Mouse (Mus musculus): Measurements from ENCODE around the gene Nkx2-3. TPM values are rescaled to one million over a fixed set of nuclear protein-coding genes. Genes with fewer than 3 reads are reported as not detected.

Gene Nkx2-3
- polyA plus RNA-seq (2012; rRNA removed) = 0.04 TPM in 1 of 2 replicates, not detected in the other

DNA sequence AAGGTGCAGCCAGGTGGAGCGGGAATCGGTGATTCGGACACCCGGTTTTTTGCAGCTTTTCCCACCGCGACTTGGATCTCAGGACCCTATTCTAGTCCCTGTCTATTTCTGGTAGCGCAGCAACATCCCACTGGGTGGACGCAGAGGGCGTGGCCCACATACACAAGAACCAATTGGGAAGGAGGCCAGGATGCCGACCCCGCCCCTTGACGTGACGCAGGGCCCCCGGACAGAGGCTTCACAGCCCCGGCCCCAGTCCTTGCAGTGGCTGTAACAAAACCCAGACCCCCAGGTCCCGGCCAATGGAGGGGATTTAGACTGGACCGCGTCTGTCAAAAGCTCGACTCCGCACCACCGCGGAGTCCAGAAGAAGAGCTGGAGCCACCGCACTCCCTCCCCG, at the start of gene Nkx2-3:
Gene Nkx2-3, plus strand, starts transcription at position 275 of the 400 bp plus-strand sequence.
- no peak for DNase-seq (ENCODE audit: extremely low spot score in 1 of 2, low spot score in 1 of 2)

DNA sequence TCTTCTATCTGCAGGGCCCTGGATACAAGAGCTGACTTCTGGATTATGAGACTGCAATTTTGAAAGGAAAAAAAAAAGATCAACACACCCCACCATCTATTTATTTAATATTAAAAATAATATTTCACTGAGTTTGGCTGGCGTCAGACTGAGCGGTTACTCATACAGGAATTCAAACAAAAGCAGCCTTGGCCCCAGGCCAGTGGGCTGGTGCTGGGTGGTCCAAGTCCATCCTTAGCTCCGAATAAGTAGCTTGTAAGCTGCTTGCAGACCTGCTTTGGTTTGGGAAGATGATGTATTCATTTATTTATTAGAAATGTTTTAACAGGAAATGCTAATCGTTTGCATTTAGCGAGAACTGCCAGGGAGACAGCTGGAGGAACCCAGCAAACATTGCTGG, 49.0 kb upstream of the Nkx2-3 start:
- no peak for DNase-seq (ENCODE audit: extremely low spot score in 1 of 2, low spot score in 1 of 2)

DNA sequence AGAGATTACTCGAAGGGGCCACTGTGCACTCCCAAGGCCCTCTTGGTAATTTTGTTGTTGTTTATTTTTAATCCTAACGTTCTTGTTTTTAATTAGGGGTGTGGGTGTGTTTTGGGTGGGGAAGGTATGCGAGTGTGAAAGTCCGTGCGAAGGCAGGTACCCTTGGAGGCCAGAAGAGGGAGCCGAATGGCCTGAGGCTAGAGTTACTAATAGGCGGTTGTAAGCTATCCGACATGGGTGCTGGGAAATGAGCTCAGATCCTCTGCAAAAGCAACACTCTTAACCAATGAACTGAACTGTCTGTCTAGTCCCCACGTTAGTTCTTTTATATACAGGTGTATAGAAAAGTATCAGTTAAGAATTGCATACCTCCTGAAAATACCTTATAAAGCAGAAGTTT, 43.8 kb upstream of the Nkx2-3 start:
- no peak for DNase-seq (ENCODE audit: extremely low spot score in 1 of 2, low spot score in 1 of 2)

DNA sequence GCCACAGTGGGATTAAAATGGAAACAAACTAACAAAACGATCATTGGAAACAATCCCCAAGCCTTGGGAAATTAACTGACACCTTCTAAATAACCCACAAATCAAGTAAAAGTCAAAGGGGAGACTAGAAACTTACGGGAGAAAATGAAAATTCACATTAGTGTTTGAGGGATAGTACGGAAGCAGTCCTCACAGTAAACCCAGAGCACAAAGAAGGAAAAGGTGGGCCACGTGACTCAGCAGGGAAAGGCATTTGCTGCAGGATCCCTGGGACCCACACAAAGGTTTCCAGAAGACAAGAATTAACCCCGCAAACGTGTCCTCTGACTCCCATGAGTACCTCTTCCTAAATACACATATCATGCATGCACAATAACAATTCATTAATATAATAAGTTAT, 43.0 kb upstream of the Nkx2-3 start:
- DNase-seq (ENCODE audit: extremely low spot score in 1 of 2, low spot score in 1 of 2) = no peak

DNA sequence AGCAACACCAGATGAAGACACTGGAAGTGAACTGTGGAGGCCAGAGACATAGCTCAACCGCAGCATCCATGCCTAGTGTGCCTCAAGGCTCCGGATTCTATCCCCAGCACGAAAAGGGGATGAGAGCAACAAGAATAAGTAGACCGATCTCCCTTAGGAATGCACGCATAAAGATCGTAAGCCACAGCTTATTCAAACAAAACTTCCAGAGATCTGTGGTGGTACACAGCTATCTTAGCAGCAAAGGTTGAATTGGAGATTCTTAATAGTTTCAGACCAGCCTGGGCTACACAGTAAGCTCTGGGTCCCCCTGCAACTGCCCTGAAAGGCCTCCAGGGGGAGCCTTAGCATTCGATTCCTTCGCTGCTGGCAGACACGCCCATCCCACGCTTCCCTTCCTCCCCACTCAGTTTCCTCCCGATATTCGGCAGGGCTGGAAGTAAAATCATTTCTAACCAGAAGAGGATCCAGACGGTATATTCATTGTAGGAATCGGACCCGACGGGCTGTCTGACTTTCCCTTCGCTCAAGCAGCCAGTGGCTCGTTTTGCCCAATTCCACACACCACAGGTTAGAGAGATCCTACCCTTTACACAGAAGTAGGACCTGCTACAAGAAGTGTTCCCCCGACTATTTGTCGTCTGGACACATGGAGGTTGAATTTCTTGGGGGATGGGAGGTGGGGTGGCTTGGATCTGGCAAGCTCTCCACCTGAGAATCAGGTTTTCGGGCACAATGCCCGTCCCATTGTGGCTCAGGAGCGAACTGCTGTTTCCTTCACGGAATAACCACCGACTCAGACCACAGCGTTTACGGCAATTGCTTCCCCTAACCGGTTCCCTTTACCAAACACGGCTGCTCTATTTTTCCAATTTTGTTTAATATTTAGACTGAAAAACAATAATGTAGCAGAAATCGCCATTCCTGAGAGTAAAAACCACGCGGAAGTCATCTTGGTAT, 41.0 kb upstream of the Nkx2-3 start:
- peak; percentile 9 to 83 for DNase-seq (ENCODE audit: extremely low spot score in 1 of 2, low spot score in 1 of 2)

DNA sequence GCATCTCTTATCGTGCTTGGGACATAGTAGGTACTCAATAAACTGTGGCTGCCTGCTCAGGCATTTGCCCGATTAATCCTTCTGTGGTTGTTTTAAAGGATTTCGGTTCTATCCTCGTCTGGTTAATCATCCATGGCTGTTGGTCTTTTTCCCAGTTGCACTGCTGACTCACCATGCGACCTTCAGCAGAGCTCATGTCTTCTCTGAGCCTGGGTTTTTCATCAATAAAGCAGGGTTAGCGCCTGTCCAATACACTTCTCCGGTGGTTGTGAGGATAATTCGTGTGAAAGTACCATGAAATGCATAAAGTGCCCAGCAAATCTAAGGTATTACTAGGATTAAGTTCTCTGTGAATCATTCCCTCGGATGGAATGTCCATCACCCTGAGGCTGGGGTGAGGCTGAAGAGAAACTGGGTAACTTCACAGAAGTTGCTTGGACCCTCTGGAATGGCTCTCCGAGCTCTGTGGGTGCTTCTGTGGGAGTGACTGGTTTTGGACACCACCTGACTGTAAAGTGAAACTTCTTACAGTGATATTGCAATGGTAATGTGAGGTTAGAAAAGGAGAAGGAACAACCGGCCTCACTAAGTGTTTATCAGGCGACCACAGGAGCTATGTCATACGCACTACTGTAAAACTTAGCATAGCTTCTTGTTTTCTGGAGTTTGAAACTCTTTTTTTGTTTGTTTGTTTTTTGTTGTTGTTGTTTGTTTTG, 32.9 kb upstream of the Nkx2-3 start:
- DNase-seq (ENCODE audit: extremely low spot score in 1 of 2, low spot score in 1 of 2) = no peak

DNA sequence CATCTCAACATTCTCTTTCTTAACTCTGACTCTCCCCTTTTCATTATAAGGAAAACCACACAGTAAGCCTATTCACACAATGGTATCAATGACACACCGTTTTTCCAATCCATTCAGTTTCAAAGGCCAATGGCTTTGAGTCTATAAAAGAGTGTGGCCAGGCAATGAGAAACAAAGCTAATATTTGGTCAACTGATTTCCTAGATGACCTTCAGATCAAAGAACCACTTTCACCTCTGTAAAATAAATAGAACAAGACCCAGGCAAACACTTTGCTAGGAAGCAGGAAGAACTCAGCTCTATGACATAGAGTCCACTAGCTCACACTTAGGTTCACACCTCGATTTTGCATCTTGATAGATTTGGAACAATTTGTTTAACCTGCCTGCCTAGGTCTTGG, 30.9 kb upstream of the Nkx2-3 start:
- no peak for DNase-seq (ENCODE audit: extremely low spot score in 1 of 2, low spot score in 1 of 2)

DNA sequence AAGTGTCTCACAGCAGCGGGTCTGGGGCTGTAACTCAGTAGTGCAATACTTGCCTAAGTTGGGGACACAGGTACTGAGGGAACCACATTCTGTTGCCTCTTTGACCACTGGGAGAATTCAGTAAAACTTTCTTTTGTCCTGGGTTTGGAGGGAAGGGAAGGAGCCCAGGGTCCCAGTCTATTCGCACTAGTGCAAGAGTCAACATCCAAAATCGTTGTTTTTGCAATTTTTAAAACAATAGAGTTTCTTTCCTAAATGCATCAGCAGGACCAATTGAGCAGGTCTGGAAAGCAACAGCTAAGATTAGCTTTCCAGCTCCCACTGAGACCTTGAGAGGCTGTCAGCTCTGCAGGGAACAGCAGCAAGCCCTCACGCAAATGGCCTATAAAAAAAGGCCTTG, 28.9 kb upstream of the Nkx2-3 start:
- DNase-seq (ENCODE audit: extremely low spot score in 1 of 2, low spot score in 1 of 2) = no peak

DNA sequence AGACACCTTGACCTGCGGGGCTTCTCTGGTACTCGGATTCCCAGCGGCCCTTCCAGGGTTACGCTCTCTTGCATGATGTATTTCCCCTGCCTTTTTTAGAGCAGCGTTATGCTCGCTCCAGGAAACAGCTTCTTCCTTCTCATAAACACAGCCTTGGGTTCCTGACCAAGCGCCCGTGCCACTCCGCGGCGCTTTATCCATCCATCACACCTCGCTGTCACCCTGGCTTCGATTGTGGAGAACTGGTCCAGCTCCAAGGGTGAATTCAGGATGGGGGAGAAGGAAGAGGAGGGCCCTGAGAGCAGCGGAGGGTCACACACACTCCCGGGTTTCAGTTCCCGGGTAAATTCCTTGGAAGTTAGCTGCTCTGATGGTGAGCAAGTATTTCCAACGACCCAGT, 28.5 kb upstream of the Nkx2-3 start:
- DNase-seq (ENCODE audit: extremely low spot score in 1 of 2, low spot score in 1 of 2) = no peak

DNA sequence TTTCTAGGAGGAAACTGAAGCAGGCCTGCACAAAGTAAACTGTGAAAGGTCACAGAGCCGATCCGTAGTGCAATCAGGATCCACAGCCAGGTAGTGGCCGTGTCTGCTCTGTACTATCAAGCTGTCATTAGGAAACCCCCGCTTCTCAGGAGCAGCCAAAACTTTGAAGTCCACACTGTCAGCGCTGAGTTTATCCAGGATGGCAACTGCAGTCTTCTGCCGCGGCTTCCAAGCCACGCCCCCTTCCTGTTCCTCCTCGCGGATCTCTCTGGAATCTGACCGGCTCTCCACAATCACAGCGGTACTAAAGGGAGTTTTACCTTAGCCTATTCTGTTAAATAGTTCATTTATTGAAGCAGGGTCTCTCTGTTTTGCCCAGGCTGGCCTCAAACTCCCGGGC, 27.3 kb upstream of the Nkx2-3 start:
- DNase-seq (ENCODE audit: extremely low spot score in 1 of 2, low spot score in 1 of 2) = no peak

DNA sequence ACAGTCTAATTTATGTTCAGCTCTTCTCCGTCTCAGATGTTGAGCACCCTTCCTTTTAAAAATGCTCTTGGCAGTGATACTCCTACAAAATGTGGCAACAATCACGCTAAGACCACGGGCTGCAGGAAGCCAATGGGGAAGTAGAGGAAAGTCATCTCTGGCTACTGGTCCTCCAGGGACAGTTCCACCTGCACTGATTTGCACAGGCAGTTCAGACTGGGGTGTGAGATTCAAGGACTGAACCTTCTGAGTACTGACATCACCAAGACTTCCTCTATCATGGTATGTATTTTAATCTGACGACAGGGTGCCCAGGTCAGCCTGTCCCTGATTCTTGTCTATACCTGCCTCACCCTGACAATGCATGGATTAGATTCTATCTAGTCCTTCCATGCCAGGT, 20.1 kb upstream of the Nkx2-3 start:
- DNase-seq (ENCODE audit: extremely low spot score in 1 of 2, low spot score in 1 of 2) = no peak

DNA sequence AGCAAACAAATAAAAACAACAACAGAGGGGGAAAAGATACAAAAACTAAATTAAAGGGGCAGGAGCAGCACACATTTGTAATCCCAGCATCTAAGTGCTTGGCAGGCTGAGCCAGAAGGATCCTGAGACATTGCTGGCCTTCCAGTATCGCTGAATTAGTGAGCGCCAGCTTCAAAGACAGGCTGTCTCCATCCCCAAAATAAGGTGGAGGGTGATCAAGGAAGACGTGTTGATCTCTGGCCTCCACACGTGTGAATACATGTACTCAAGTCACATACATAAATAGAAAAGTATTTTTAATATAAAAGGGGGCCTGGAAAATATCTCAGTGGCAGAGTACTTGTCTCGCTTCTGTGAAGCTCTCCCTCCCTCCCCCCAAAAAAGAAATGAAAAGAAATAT, 15.1 kb upstream of the Nkx2-3 start:
- DNase-seq (ENCODE audit: extremely low spot score in 1 of 2, low spot score in 1 of 2) = no peak

DNA sequence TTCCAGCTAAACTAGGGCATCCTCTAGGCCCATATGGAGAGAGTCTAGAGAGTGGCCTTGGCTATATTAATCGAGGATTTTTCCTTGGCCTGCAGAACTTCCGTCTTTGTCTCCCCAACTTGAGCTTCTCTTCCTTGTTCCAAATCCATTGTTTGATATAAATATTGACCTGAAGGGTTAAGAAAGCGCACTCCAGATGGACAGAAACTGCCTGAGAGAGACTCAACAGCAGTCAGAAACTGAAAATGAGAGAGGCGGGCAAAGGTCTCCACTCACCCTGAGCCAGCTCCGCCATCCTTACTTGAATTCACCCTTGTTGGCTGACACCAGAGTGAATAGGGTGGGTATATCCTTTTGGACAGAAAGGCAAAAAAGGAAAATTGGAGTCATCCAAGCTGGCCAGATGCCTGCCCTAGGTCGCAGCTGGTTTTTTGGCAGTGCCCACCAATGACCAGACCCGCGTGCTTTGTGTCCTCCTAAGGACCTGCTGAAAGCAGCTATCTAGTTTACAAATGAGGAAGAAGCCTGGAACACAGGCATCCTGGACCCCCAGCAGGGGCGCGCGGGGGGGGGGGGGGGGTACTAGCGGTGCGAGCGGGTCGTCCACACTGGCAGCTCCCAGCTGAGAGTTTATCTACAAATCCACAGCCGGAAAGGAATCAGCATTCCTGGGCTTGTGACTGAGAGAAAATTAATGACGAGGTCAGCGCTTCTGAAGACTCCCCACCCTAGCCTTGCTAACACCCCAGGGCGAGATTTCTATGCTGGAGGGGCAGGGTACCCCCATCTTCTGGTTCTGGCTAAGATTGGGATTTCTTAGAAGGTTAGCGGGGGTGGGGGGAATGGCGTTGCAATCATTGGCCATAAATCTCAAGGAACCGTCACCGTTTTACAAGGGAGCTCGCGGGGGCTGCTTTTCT, 13.1 kb upstream of the Nkx2-3 start:
- no peak for DNase-seq (ENCODE audit: extremely low spot score in 1 of 2, low spot score in 1 of 2)

DNA sequence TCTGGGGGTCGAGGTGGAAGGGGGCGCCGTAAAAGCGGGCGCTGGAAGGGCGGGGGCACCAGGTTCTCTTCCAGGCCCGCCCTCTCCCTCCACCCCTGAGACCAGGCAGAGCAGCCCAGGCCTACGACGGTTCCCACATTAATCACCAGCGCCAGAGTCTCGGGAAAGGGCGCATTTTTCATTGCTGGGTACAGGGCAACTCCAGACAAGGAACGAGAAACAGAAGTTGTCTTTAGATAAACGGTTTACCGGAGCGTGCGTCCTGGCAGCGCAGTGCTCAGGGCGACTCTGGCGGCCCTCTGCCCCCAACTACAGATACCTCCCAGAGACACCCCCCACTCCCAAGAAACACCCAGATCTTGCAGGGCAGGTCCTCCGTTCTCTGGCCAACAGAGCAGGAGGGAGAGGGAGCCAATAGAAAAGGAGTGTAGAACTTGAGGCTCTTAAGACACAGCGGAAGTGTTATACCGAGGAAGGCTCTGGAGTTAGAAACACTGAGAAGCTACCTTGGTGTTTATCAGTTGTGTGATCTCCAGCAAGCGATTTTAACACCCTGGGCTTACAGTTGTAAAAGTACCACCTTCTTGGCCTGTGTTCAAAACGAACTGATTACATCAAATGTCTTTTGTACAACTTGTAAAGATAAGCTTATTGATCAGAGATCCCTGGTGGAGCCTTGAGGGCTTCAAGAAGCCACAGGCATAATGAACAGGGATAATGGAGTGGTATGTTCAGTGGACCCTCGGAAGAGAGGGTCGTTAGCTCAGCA, 12.2 kb upstream of the Nkx2-3 start:
- DNase-seq (ENCODE audit: extremely low spot score in 1 of 2, low spot score in 1 of 2) = no peak

DNA sequence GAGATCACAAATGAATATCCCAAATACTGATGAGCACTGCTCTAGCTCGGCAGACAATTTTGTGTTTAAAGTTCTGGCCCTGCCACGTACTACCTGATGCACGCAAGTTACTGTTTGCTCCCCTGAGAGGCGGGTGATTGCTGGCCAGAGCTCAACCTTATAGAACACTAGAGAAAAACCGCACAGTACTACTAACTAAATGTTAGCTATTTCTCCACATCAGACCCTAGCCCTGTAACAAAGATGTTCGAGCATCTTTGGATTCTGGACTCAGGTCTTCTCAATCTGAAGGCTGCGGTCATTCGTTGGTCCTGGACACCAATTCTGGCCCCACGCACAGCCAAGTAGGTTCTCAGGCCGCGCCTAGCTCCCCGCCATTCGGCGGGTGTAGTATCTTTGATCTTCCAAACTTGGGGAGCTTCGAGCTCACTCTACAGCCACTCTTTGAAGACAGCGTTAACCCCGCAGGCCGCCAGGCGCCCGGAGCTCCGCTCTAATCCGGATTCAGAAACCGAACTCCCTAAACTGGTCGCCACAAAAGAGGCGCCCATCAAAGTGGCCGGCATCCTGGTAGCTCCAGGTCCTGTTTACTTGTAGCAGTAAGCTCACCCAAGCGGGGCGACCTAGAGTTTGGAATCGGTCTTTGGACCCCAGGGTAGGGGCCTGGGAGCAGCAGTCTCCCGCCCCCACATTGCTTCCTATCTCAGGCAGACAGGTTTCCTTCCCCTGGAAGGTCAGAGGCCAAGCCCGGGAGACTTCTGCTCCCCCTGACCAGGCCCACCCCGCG, 11.4 kb upstream of the Nkx2-3 start:
- DNase-seq (ENCODE audit: extremely low spot score in 1 of 2, low spot score in 1 of 2) = no peak

DNA sequence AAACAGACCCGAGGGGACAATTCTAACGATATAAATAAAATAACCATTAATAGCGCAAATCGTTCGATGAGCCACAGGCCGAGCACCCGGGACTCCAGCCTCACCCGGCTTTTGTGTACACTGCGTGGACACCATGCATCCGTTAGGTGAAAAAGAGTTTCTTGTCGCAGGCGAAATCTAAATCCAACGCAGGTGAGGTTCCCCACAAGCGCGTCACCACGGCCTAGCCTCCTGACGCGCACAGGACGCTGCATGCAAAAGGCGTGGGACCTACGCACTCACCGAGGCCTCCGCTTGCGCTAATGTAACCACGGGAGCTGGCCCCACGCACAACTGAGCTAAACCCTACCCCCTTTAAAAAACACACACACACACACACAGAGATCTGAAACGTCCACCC, 10.7 kb upstream of the Nkx2-3 start:
- DNase-seq (ENCODE audit: extremely low spot score in 1 of 2, low spot score in 1 of 2) = no peak

DNA sequence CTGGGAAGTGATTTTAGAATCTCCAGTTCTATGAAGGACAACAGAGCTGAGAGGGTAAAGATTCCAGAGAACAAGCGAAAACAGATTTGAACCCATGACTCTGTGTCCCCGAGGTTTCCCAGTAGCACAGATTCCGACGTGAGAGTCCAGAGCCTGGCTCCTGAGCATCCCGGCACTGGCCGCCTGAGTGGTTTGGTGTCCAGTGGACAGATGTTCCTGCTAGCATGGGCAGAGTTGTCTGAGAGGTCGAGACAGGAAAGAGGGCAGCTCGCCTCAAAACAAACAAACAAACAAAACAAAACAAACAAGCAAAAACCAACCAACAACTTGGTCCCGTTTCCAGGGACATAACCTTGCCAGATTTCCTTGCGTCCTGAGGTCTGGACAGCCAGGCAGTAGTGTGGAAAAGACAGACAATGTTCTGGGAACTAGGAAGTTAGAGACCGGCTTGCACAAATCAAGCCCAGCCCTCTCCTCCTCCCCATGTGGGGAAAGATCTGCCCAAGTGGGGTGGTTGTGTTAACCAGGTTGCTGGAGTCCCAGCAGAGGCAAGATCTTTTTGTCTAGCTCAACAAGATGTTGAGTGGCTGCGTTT, 10.0 kb upstream of the Nkx2-3 start:
- no peak for DNase-seq (ENCODE audit: extremely low spot score in 1 of 2, low spot score in 1 of 2)

DNA sequence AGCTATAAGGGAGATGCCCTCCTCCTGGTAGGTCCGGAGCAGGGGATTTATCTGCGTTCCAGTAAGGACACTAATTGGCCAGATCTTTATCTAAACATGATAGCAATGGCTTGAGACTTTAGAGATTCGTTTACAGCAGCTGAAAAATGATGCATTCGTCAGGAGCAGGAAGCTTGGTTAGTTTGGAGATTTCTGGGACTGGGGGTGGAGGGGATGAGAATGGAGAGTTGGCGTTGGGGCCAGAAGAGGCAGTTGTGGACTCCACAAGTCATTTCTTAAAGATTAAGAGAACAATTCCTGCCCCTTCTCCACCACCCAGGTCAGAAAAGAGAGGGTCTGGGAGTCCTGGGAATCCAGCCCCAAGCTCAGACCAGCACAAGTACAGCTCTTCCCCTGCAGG, 8.6 kb upstream of the Nkx2-3 start:
- DNase-seq (ENCODE audit: extremely low spot score in 1 of 2, low spot score in 1 of 2) = no peak

Data from frontal cortex, adult 2 months (tissue).